Mouse (Mus musculus) MEL (cell line): Measurements from ENCODE around the gene Gm11568. TPM values are rescaled to one million over a fixed set of nuclear protein-coding genes. Genes with fewer than 3 reads are reported as not detected.

Experiments used
- DNase-seq: peaks from one replicate; pipeline ENCODE4 v3.0.0; 2011; ENCODE audit warnings: low read depth, low spot score
- H3K27ac ChIP-seq: 2 replicates; pipeline ENCODE4 v1.5.1; 2012; ENCODE audit warnings: low read depth, mild to moderate bottlenecking, control low read depth, low read length, moderate library complexity; ENCODE audit not compliant: control insufficient read depth
- H3K27me3 ChIP-seq, 2 experiments: fragments of 150-350 bp in 1 of 2; sonication (generic) in 1 of 2; 2 replicates each; pipeline ENCODE4 v1.6.1; 2012; ENCODE audit warnings: low read length in 2 of 2, mild to moderate bottlenecking in 2 of 2, improper control_type of control experiment in 1 of 2, moderate library complexity in 1 of 2; ENCODE audit not compliant: insufficient read depth in 2 of 2, control insufficient read depth in 1 of 2
- H3K36me3 ChIP-seq, 2 experiments: 2 replicates each; pipeline ENCODE4 v1.6.1; 2012 to 2014; ENCODE audit warnings: low read length in 2 of 2, improper control_type of control experiment in 1 of 2, inconsistent platforms in 1 of 2, mild to moderate bottlenecking in 1 of 2; ENCODE audit not compliant: insufficient read depth in 2 of 2, control insufficient read depth in 1 of 2
- H3K4me1 ChIP-seq, 2 experiments: fragments of 150-350 bp in 1 of 2; sonication (generic) in 1 of 2; 2 replicates each; pipeline ENCODE4 v1.6.1; 2012; ENCODE audit warnings: low read length in 2 of 2, improper control_type of control experiment in 1 of 2, mild to moderate bottlenecking in 1 of 2; ENCODE audit not compliant: insufficient read depth in 2 of 2, control insufficient read depth in 1 of 2
- H3K4me3 ChIP-seq, 2 experiments: fragments of 150-350 bp in 1 of 2; sonication (generic) in 1 of 2; 2 replicates each; pipeline ENCODE4 v1.5.1; 2012; ENCODE audit warnings: low read depth in 2 of 2, low read length in 2 of 2, mild to moderate bottlenecking in 2 of 2, moderate library complexity in 2 of 2, control low read depth in 1 of 2, improper control_type of control experiment in 1 of 2; ENCODE audit not compliant: control insufficient read depth in 1 of 2, insufficient read depth in 1 of 2
- H3K79me2 ChIP-seq: 2 replicates; pipeline ENCODE4 v1.6.1; 2012; ENCODE audit warnings: mild to moderate bottlenecking, low read length, moderate library complexity; ENCODE audit not compliant: control insufficient read depth, poor library complexity, insufficient read depth
- H3K9ac ChIP-seq: 2 replicates; pipeline ENCODE4 v1.6.1; 2012; ENCODE audit warnings: low read depth, mild to moderate bottlenecking, control low read depth, low read length, moderate library complexity; ENCODE audit not compliant: control insufficient read depth, poor library complexity, severe bottlenecking
- H3K9me3 ChIP-seq: fragments of 150-350 bp; sonication (generic); replicated peaks from 2 replicates; pipeline ENCODE4 v1.6.1; 2012; ENCODE audit warnings: mild to moderate bottlenecking, low read length, improper control_type of control experiment, moderate library complexity; ENCODE audit not compliant: insufficient read depth
- MAX ChIP-seq: IDR thresholded peaks from 2 replicates; pipeline ENCODE4 v1.6.1; 2011; ENCODE audit warnings: low read length, improper control_type of control experiment
- NRF1 ChIP-seq: IDR thresholded peaks from 2 replicates; pipeline ENCODE4 v1.6.1; 2014; ENCODE audit warnings: low read depth, mild to moderate bottlenecking, inconsistent platforms, low read length, improper control_type of control experiment, moderate library complexity; ENCODE audit not compliant: poor library complexity, insufficient read depth, severe bottlenecking
- polyA plus RNA-seq, 2 experiments: library from polyadenylated mRNA; stranded (reverse) in 1 of 2; unstranded in 1 of 2; fragments of >175 nt in 1 of 2; fragments of >200 nt in 1 of 2; gene quantifications; 2 replicates each; pipeline versions ENCODE4 v1.2.1 to v1.2.4; 2012; ENCODE audit warnings: low replicate concordance in 2 of 2, low read depth in 1 of 2; ENCODE audit not compliant: insufficient read length in 2 of 2, insufficient read depth in 1 of 2, missing spikeins in 1 of 2
- total RNA-seq: library from RNA; depleted of rRNA; stranded (reverse); fragments of 300-350 nt; gene quantifications from 2 replicates; pipeline ENCODE4 v1.2.3, GENCODE M21; 2012; rRNA removed

Gene Gm11568
- total and polyA plus RNA-seq, 3 experiments: not detected

- Histone ChIP-seq H3K4me3 (no peak within 1 kb of the TSS), H3K79me2 (no peaks in the 10 kb centered on the region)
These were observed 49.9 kb downstream of the Gm11568 start, which contains the start of gene Krtap31-1 for GRCm38 (mm10) chr11:99907620-99908019. TSS of gene Krtap31-1 (plus strand) at chr11:99907920.

More at GRCm38 (mm10) chr11:99907620-99908019, 49.9 kb downstream of the Gm11568 start, which contains the start of gene Krtap31-1:
- TF ChIP-seq NRF1 (no peak), MAX (no peak)
- no peak for DNase-seq
- Histone ChIP-seq H3K9me3 (no peaks in the 10 kb centered on the region), H3K27ac (no peak within 1 kb of the TSS), H3K36me3 (no peaks in the 10 kb centered on the region), H3K9ac (no peak within 1 kb of the TSS), H3K27me3 (no peaks in the 10 kb centered on the region), H3K4me1 (no peaks in the 10 kb centered on the region)

Other genes starting within 250 kb of the Gm11568 start
Only the 30 nearest of the 38 such genes appear.
- not detected in 2 replicates for gene Krtap4-7, start 213.8 kb upstream of the Gm11568 start, total RNA-seq
- gene Krtap4-7, start 213.8 kb upstream of the Gm11568 start, polyA plus RNA-seq: not detected
- not detected in 2 replicates for gene Gm11555, start 207.7 kb upstream of the Gm11568 start, total RNA-seq
- not detected for gene Gm11555, start 207.7 kb upstream of the Gm11568 start, polyA plus RNA-seq
- not detected in 2 replicates for gene Gm11563, start 199.0 kb upstream of the Gm11568 start, total RNA-seq
- not detected for gene Gm11563, start 199.0 kb upstream of the Gm11568 start, polyA plus RNA-seq
- gene Krtap4-6, start 192.0 kb upstream of the Gm11568 start, total RNA-seq: not detected in 2 replicates
- gene Krtap4-6, start 192.0 kb upstream of the Gm11568 start, polyA plus RNA-seq: not detected
- gene Gm14190, start 167.2 kb upstream of the Gm11568 start, total RNA-seq: not detected in 2 replicates
- gene Gm14190, start 167.2 kb upstream of the Gm11568 start, polyA plus RNA-seq: not detected
- not detected in 2 replicates for gene Gm14180, start 123.6 kb upstream of the Gm11568 start, total RNA-seq
- gene Gm14180, start 123.6 kb upstream of the Gm11568 start, polyA plus RNA-seq: not detected
- not detected in 2 replicates for gene Gm11595, start 85.0 kb upstream of the Gm11568 start, total RNA-seq
- not detected for gene Gm11595, start 85.0 kb upstream of the Gm11568 start, polyA plus RNA-seq
- gene Krtap4-8, start 77.2 kb upstream of the Gm11568 start, total RNA-seq: not detected in 2 replicates
- not detected for gene Krtap4-8, start 77.2 kb upstream of the Gm11568 start, polyA plus RNA-seq
- gene Krtap4-9, start 72.7 kb upstream of the Gm11568 start, total RNA-seq: not detected in 2 replicates
- not detected for gene Krtap4-9, start 72.7 kb upstream of the Gm11568 start, polyA plus RNA-seq
- not detected in 2 replicates for gene Gm11596, start 64.5 kb upstream of the Gm11568 start, total RNA-seq
- gene Gm11596, start 64.5 kb upstream of the Gm11568 start, polyA plus RNA-seq: not detected
- gene Gm11569, start 59.0 kb upstream of the Gm11568 start, total RNA-seq: not detected in 2 replicates
- gene Gm11569, start 59.0 kb upstream of the Gm11568 start, polyA plus RNA-seq: not detected
- not detected in 2 replicates for gene Gm11554, start 53.5 kb upstream of the Gm11568 start, total RNA-seq
- not detected for gene Gm11554, start 53.5 kb upstream of the Gm11568 start, polyA plus RNA-seq
- gene Krtap4-13, start 48.0 kb upstream of the Gm11568 start, total RNA-seq: not detected in 2 replicates
- not detected for gene Krtap4-13, start 48.0 kb upstream of the Gm11568 start, polyA plus RNA-seq
- gene Gm11564, start 42.3 kb upstream of the Gm11568 start, total RNA-seq: not detected in 2 replicates
- gene Gm11564, start 42.3 kb upstream of the Gm11568 start, polyA plus RNA-seq: not detected
- not detected in 2 replicates for gene 2300003K06Rik, start 19.9 kb upstream of the Gm11568 start, total RNA-seq
- not detected for gene 2300003K06Rik, start 19.9 kb upstream of the Gm11568 start, polyA plus RNA-seq
- not detected in 2 replicates for gene Krtap4-16, start 6.3 kb upstream of the Gm11568 start, total RNA-seq
- gene Krtap4-16, start 6.3 kb upstream of the Gm11568 start, polyA plus RNA-seq: not detected
- gene Gm11559, start 6.6 kb downstream of the Gm11568 start, total RNA-seq: not detected in 2 replicates
- not detected for gene Gm11559, start 6.6 kb downstream of the Gm11568 start, polyA plus RNA-seq
- gene Krtap9-1, start 15.5 kb downstream of the Gm11568 start, total RNA-seq: not detected in 2 replicates
- gene Krtap9-1, start 15.5 kb downstream of the Gm11568 start, polyA plus RNA-seq: not detected
- gene Gm11567, start 21.3 kb downstream of the Gm11568 start, total RNA-seq: not detected in 2 replicates
- gene Gm11567, start 21.3 kb downstream of the Gm11568 start, polyA plus RNA-seq: not detected
- not detected in 2 replicates for gene Krtap31-1, start 50.0 kb downstream of the Gm11568 start, total RNA-seq
- gene Krtap31-1, start 50.0 kb downstream of the Gm11568 start, polyA plus RNA-seq: not detected
- gene Gm11565, start 56.8 kb downstream of the Gm11568 start, total RNA-seq: not detected in 2 replicates
- not detected for gene Gm11565, start 56.8 kb downstream of the Gm11568 start, polyA plus RNA-seq
- not detected in 2 replicates for gene Krtap31-2, start 78.4 kb downstream of the Gm11568 start, total RNA-seq
- not detected for gene Krtap31-2, start 78.4 kb downstream of the Gm11568 start, polyA plus RNA-seq
- not detected in 2 replicates for gene Krtap9-5, start 90.6 kb downstream of the Gm11568 start, total RNA-seq
- gene Krtap9-5, start 90.6 kb downstream of the Gm11568 start, polyA plus RNA-seq: not detected
- gene Krtap29-1, start 121.1 kb downstream of the Gm11568 start, total RNA-seq: not detected in 2 replicates
- gene Krtap29-1, start 121.1 kb downstream of the Gm11568 start, polyA plus RNA-seq: not detected
- 0.08 TPM in 1 of 2 replicates, not detected in the other for gene Krtap16-1, start 128.7 kb downstream of the Gm11568 start, total RNA-seq
- not detected for gene Krtap16-1, start 128.7 kb downstream of the Gm11568 start, polyA plus RNA-seq
- gene Krtap17-1, start 136.1 kb downstream of the Gm11568 start, total RNA-seq: not detected in 2 replicates
- gene Krtap17-1, start 136.1 kb downstream of the Gm11568 start, polyA plus RNA-seq: not detected
- gene Krt33a, start 158.3 kb downstream of the Gm11568 start, total RNA-seq: not detected in 2 replicates
- gene Krt33a, start 158.3 kb downstream of the Gm11568 start, polyA plus RNA-seq: not detected
- not detected in 2 replicates for gene Krt33b, start 172.0 kb downstream of the Gm11568 start, total RNA-seq
- gene Krt33b, start 172.0 kb downstream of the Gm11568 start, polyA plus RNA-seq: not detected
- gene Krt34, start 183.6 kb downstream of the Gm11568 start, total RNA-seq: not detected in 2 replicates
- not detected for gene Krt34, start 183.6 kb downstream of the Gm11568 start, polyA plus RNA-seq
- not detected in 2 replicates for gene Krt31, start 192.6 kb downstream of the Gm11568 start, total RNA-seq
- not detected for gene Krt31, start 192.6 kb downstream of the Gm11568 start, polyA plus RNA-seq